Mouse (Mus musculus): ENCODE measurements around the gene Exosc1.

The Exosc1 gene

GRCm38 (mm10) chr19:41913774-41914591, 19.2 kb downstream of the Exosc1 start:
- DNase-seq = no peak

GRCm38 (mm10) chr19:41912121-41913080, 20.8 kb downstream of the Exosc1 start:
- DNase-seq = peak; percentile 52 to 54

GRCm38 (mm10) chr19:41911178-41912073, 21.8 kb downstream of the Exosc1 start, which contains the start of gene Pgam1:
Gene Pgam1, plus strand, starts transcription at chr19:41911923.
- DNase-seq = peak; percentile 95 to 98

GRCm38 (mm10) chr19:41910396-41910795, 22.8 kb downstream of the Exosc1 start:
- DNase-seq = no peak

GRCm38 (mm10) chr19:41908736-41909135, 24.5 kb downstream of the Exosc1 start:
- DNase-seq = no peak

GRCm38 (mm10) chr19:41907079-41907760, 26.0 kb downstream of the Exosc1 start:
- DNase-seq = no peak

- no peak for DNase-seq
Measured at GRCm38 (mm10) chr19:41906311-41907078, 26.7 kb downstream of the Exosc1 start.

- DNase-seq = no peak
Measured at GRCm38 (mm10) chr19:41905246-41905645, 28.0 kb downstream of the Exosc1 start.

- DNase-seq = no peak
Measured at GRCm38 (mm10) chr19:41902848-41903593, 30.2 kb downstream of the Exosc1 start.

GRCm38 (mm10) chr19:41901696-41902095, 31.5 kb downstream of the Exosc1 start:
- no peak for DNase-seq

- no peak for DNase-seq
Measured at GRCm38 (mm10) chr19:41900495-41901090, 32.6 kb downstream of the Exosc1 start.

- peak; percentile 29 to 43 for DNase-seq
Measured at GRCm38 (mm10) chr19:41898860-41899259, 34.4 kb downstream of the Exosc1 start.

GRCm38 (mm10) chr19:41896319-41896711, 36.9 kb downstream of the Exosc1 start:
- DNase-seq = no peak

GRCm38 (mm10) chr19:41895460-41896318, 37.5 kb downstream of the Exosc1 start, which contains the start of gene Rrp12:
Gene Rrp12, minus strand, starts transcription at chr19:41896173.
- DNase-seq = peak; percentile 72 to 80

- DNase-seq = no peak
Measured at GRCm38 (mm10) chr19:41894959-41895358, 38.3 kb downstream of the Exosc1 start.

GRCm38 (mm10) chr19:41888191-41888590, 45.0 kb downstream of the Exosc1 start:
- DNase-seq = no peak

GRCm38 (mm10) chr19:41883882-41884281, 49.3 kb downstream of the Exosc1 start:
- no peak for DNase-seq

GRCm38 (mm10) chr19:41881842-41882241, 51.4 kb downstream of the Exosc1 start:
- DNase-seq = no peak

- DNase-seq = no peak
Measured at GRCm38 (mm10) chr19:41874356-41874755, 58.9 kb downstream of the Exosc1 start.

Data from cerebellum, postnatal 36 days (tissue).